Mouse (Mus musculus) midbrain, embryonic 10.5 days (tissue): ENCODE results near the gene Kcnk12. TPM values are rescaled to one million over a fixed set of nuclear protein-coding genes. Genes with fewer than 3 reads are reported as not detected.
A peak's percentile ranks its signal among the peaks of the same experiment; 100 is the strongest.

Experiments
- DNase-seq: peaks from one replicate; pipeline ENCODE4 v3.0.0-alpha.2; 2017; ENCODE audit warnings: low spot score
- H3K27ac ChIP-seq: fragments of 300-500 bp; sonication (generic); replicated peaks from 2 replicates; pipeline ENCODE4 v1.5.1; 2016; ENCODE audit warnings: mild to moderate bottlenecking
- H3K27me3 ChIP-seq: fragments of 300-500 bp; sonication (generic); 2 replicates; pipeline ENCODE4 v1.6.1; 2016; ENCODE audit warnings: low read depth, mild to moderate bottlenecking; ENCODE audit not compliant: poor library complexity, severe bottlenecking
- H3K36me3 ChIP-seq: fragments of 300-500 bp; sonication (generic); 2 replicates; pipeline ENCODE4 v1.6.1; 2016; ENCODE audit warnings: mild to moderate bottlenecking, moderate library complexity
- H3K4me1 ChIP-seq: fragments of 300-500 bp; sonication (generic); 2 replicates; pipeline ENCODE4 v1.6.1; 2016
- H3K4me3 ChIP-seq: fragments of 300-500 bp; sonication (generic); 2 replicates; pipeline ENCODE4 v1.5.1; 2016; ENCODE audit warnings: mild to moderate bottlenecking, moderate library complexity
- H3K9me3 ChIP-seq: fragments of 300-500 bp; sonication (generic); replicated peaks from 2 replicates; pipeline ENCODE4 v1.6.1; 2016; ENCODE audit warnings: mild to moderate bottlenecking
- WGBS: fragments of 180-500 bp; shearing (Covaris S2); methylation state at CpG from one replicate; pipeline ENCODE4 v1.1.7; 2016; 5-methylcytosine and 5-hydroxymethylcytosine counted together
- polyA plus RNA-seq: library from polyadenylated mRNA; unstranded; fragments of >200 nt; fragmentation: Nextera tagmentation; extraction: Ambion mirVana; gene quantifications from 2 replicates; pipeline ENCODE4 v1.2.1, GENCODE M21; 2016

Gene Kcnk12
- polyA plus RNA-seq, 1 experiment from 2014 or later = 0.17 TPM

GRCm38 (mm10) chr17:87781244-87781643 lies 16.6 kb downstream of the Kcnk12 start:
- Histone ChIP-seq H3K27ac (no peak overlapping the region), H3K4me1 (no peaks in the 10 kb centered on the region; the same call in 1 of the 2 replicates), H3K27me3 (no peaks in the 10 kb centered on the region), H3K9me3 (0 out of 2 replicates have a peak, but pooled peaks cover 3% of the 10 kb centered on the region), H3K4me3 (no peak overlapping the region), H3K36me3 (no peaks in the 10 kb centered on the region)
- WGBS = 90% methylated on average over 5 of the region's 5 CpGs
- DNase-seq = no peak

GRCm38 (mm10) chr17:87780164-87780563 lies 17.6 kb downstream of the Kcnk12 start:
- H3K36me3 ChIP-seq = no peaks in the 10 kb centered on the region
- no peaks in the 10 kb centered on the region; the same call in 1 of the 2 replicates for H3K4me1 ChIP-seq
- DNase-seq = no peak
- H3K9me3 ChIP-seq = 0 out of 2 replicates have a peak, but pooled peaks cover 3% of the 10 kb centered on the region
- no peak overlapping the region for H3K27ac ChIP-seq
- no peaks in the 10 kb centered on the region for H3K27me3 ChIP-seq
- 73% methylated on average over 2 of the region's 2 CpGs for WGBS
- no peak overlapping the region for H3K4me3 ChIP-seq

- whole genome bisulfite sequencing = 88% methylated on average over 8 of the region's 8 CpGs
- Histone ChIP-seq H3K27me3 (no peaks in the 10 kb centered on the region), H3K36me3 (no peaks in the 10 kb centered on the region), H3K9me3 (no peaks in the 10 kb centered on the region), H3K4me3 (no peak overlapping the region), H3K27ac (no peak overlapping the region), H3K4me1 (no peaks in the 10 kb centered on the region)
- no peak for DNase-seq
These were observed 22.8 kb downstream of the Kcnk12 start for GRCm38 (mm10) chr17:87774982-87775381.

- Histone ChIP-seq H3K4me3 (no peak overlapping the region), H3K27ac (no peak overlapping the region), H3K36me3 (no peaks in the 10 kb centered on the region), H3K4me1 (no peaks in the 10 kb centered on the region), H3K9me3 (no peaks in the 10 kb centered on the region), H3K27me3 (no peaks in the 10 kb centered on the region)
- WGBS = 83% methylated on average over 3 of the region's 3 CpGs
- no peak for DNase-seq
These were observed 24.6 kb downstream of the Kcnk12 start for GRCm38 (mm10) chr17:87773175-87773574.

GRCm38 (mm10) chr17:87770766-87771165 lies 27.0 kb downstream of the Kcnk12 start:
- H3K27me3 ChIP-seq = no peaks in the 10 kb centered on the region
- H3K4me1 ChIP-seq = no peaks in the 10 kb centered on the region
- no peak for DNase-seq
- no peaks in the 10 kb centered on the region for H3K36me3 ChIP-seq
- WGBS = 53% methylated on average over 5 of the region's 5 CpGs
- no peaks in the 10 kb centered on the region for H3K9me3 ChIP-seq
- no peak overlapping the region for H3K4me3 ChIP-seq
- H3K27ac ChIP-seq = no peak overlapping the region

GRCm38 (mm10) chr17:87766888-87767287 lies 30.9 kb downstream of the Kcnk12 start:
- no peaks in the 10 kb centered on the region for H3K36me3 ChIP-seq
- 90% methylated on average over 6 of the region's 6 CpGs for WGBS
- no peaks in the 10 kb centered on the region for H3K27me3 ChIP-seq
- no peak for DNase-seq
- 0 out of 2 replicates have a peak, but pooled peaks cover 5% of the 10 kb centered on the region for H3K4me1 ChIP-seq
- no peaks in the 10 kb centered on the region for H3K9me3 ChIP-seq
- H3K4me3 ChIP-seq = no peak overlapping the region
- H3K27ac ChIP-seq = no peak overlapping the region

- Histone ChIP-seq H3K4me3 (no peak overlapping the region), H3K36me3 (no peaks in the 10 kb centered on the region), H3K27ac (no peak overlapping the region), H3K4me1 (0 out of 2 replicates have a peak, but pooled peaks cover 5% of the 10 kb centered on the region), H3K27me3 (no peaks in the 10 kb centered on the region), H3K9me3 (no peaks in the 10 kb centered on the region)
- 96% methylated on average over 11 of the region's 11 CpGs for WGBS
- DNase-seq = no peak
These were observed 32.8 kb downstream of the Kcnk12 start for GRCm38 (mm10) chr17:87765031-87765430.

GRCm38 (mm10) chr17:87763146-87763545 lies 34.6 kb downstream of the Kcnk12 start:
- no peaks in the 10 kb centered on the region for H3K36me3 ChIP-seq
- 0 out of 2 replicates have a peak, but pooled peaks cover 5% of the 10 kb centered on the region for H3K4me1 ChIP-seq
- no peaks in the 10 kb centered on the region for H3K27me3 ChIP-seq
- H3K9me3 ChIP-seq = no peaks in the 10 kb centered on the region
- H3K27ac ChIP-seq = no peak overlapping the region
- H3K4me3 ChIP-seq = no peak overlapping the region
- DNase-seq = no peak
- 42% methylated on average over 7 of the region's 7 CpGs for WGBS

GRCm38 (mm10) chr17:87760315-87760714 lies 37.5 kb downstream of the Kcnk12 start:
- no peaks in the 10 kb centered on the region for H3K9me3 ChIP-seq
- H3K4me1 ChIP-seq = 0 out of 2 replicates have a peak, but pooled peaks cover 5% of the 10 kb centered on the region
- no peak for DNase-seq
- H3K27ac ChIP-seq = no peak overlapping the region
- H3K4me3 ChIP-seq = no peak overlapping the region
- 93% methylated on average over 4 of the region's 4 CpGs for WGBS
- no peaks in the 10 kb centered on the region for H3K27me3 ChIP-seq
- H3K36me3 ChIP-seq = no peaks in the 10 kb centered on the region

GRCm38 (mm10) chr17:87745926-87746888 lies 51.6 kb downstream of the Kcnk12 start:
- Histone ChIP-seq H3K4me1 (peaks cover 33% of the 10 kb centered on the region), H3K27ac (peak overlapping the region; percentile 67), H3K27me3 (peaks cover 65% of the 10 kb centered on the region), H3K4me3 (peak overlapping the region; percentile 60), H3K9me3 (peaks cover 6% of the 10 kb centered on the region), H3K36me3 (no peaks in the 10 kb centered on the region)
- WGBS = 4% methylated on average over 101 of the region's 101 CpGs
- DNase-seq = peak; percentile 70

- Histone ChIP-seq H3K4me3 (peak overlapping the region; percentile 60), H3K4me1 (peaks cover 34% of the 10 kb centered on the region), H3K27me3 (peaks cover 65% of the 10 kb centered on the region), H3K36me3 (no peaks in the 10 kb centered on the region), H3K27ac (peak overlapping the region; percentile 67; the same call in 1 of the 2 replicates), H3K9me3 (peaks cover 6% of the 10 kb centered on the region)
- peak; percentile 31 for DNase-seq
- 17% methylated on average over 32 of the region's 32 CpGs for WGBS
These were observed 52.5 kb downstream of the Kcnk12 start for GRCm38 (mm10) chr17:87744985-87745925.

- no peak overlapping the region for H3K4me3 ChIP-seq
- peaks cover 13% of the 10 kb centered on the region for H3K4me1 ChIP-seq
- no peaks in the 10 kb centered on the region for H3K36me3 ChIP-seq
- DNase-seq = no peak
- peaks cover 24% of the 10 kb centered on the region for H3K27me3 ChIP-seq
- WGBS = 44% methylated on average over 1 of the region's 1 CpGs
- no peaks in the 10 kb centered on the region for H3K9me3 ChIP-seq
- H3K27ac ChIP-seq = no peak overlapping the region
These were observed 58.0 kb downstream of the Kcnk12 start for GRCm38 (mm10) chr17:87739835-87740234.
